Mouse (Mus musculus) testis, postnatal 14 days (tissue): ENCODE data around the gene Senp1.

Experiments used
- DNase-seq: peaks from one replicate; pipeline ENCODE4 v3.0.0; 2021; ENCODE audit warnings: low spot score

The Senp1 gene

GRCm38 (mm10) chr15:98002113-98002990 lies 91.2 kb downstream of the Senp1 start:
- no peak for DNase-seq

GRCm38 (mm10) chr15:98001321-98002112 lies 92.0 kb downstream of the Senp1 start:
- DNase-seq, result no peak

- DNase-seq, result no peak
Measured at GRCm38 (mm10) chr15:97999991-98000390, 93.6 kb downstream of the Senp1 start.

- DNase-seq, result no peak
Measured at GRCm38 (mm10) chr15:97999546-97999945, 94.0 kb downstream of the Senp1 start.

GRCm38 (mm10) chr15:97996716-97997256 lies 96.8 kb downstream of the Senp1 start:
- no peak for DNase-seq

- peak; percentile 89 for DNase-seq
Measured at GRCm38 (mm10) chr15:97992712-97993286, 100.7 kb downstream of the Senp1 start.

- DNase-seq, result no peak
Measured at GRCm38 (mm10) chr15:97992027-97992711, 101.4 kb downstream of the Senp1 start.

GRCm38 (mm10) chr15:97991285-97991895 lies 102.2 kb downstream of the Senp1 start:
- DNase-seq, result no peak

- no peak for DNase-seq
Measured at GRCm38 (mm10) chr15:97990721-97991120, 102.8 kb downstream of the Senp1 start.

- DNase-seq, result no peak
Measured at GRCm38 (mm10) chr15:97990124-97990523, 103.4 kb downstream of the Senp1 start.

- no peak for DNase-seq
Measured at GRCm38 (mm10) chr15:97989544-97989943, 104.0 kb downstream of the Senp1 start.
